Comparison of ENCODE assay signal across 9 mouse cellular contexts in the genomic region with DNA sequence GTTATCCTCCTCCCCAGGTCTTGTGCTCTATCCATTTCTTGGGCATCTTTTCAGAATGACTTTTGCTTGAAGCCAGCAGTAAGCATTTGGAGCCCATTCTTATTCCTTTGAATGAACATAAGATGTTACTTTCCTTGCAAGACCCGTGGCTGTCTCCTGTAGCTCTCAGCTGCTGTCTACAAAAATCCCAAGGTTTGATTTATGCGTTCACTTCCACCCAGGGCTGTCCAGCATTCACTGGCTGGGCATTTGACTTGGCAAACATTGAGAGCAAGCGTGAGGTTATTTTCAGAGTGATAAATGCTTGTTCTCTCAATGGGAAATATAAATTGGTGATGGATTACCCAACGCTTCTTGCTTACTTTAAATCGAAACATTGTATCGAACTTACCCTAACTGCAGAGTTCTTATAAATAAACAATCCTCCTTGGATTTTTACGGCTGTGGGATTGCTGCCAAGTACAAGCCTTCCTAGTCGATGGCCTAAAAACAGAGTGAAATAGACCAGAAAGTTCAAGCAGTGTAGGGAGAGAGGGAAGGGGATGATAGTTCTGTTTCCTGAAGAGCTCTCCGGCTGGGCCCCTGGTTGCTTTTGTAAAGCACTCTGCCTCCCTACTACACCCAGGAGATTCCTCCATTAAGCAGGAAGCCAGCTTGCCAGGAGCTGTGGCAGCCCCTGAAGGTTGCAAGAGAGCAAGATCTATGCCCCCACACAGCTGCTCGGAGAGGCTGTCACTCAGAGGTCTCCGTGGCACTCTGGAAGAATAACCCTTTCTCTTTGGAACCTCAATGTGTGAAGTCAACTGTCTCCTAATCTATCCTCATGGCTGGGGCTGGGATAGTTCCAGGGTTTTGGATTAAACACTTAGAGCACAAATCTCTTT.
DNase-seq lines count a peak whose midpoint lies in the region; ATAC-seq lines count a peak whose summit lies in the region.
"Had no signal": no experiment of that assay in that cellular context is flagged by ENCODE, and none has a peak within 500 bp of the region (broad histone marks: within the 10 kb centered on the region; RNA-seq: fewer than 3 reads in every experiment).

No protein-coding gene starts in this region.

- H3K27me3 ChIP-seq in heart, embryonic 10.5 days (ENCODE audit: insufficient read depth, poor library complexity, severe bottlenecking): no peaks in the 10 kb centered on the region
- no peaks in the 10 kb centered on the region for H3K27me3 ChIP-seq in forebrain, embryonic 13.5 days
- no peaks in the 10 kb centered on the region for H3K27me3 ChIP-seq in kidney, embryonic 14.5 days (ENCODE audit: control insufficient read depth, insufficient read depth, low read length)
- H3K27me3 ChIP-seq: megakaryocyte, embryonic 14.5 days had no signal

- peaks cover 5% of the 10 kb centered on the region for H3K4me1 ChIP-seq in heart, embryonic 10.5 days
- H3K4me1 ChIP-seq in forebrain, embryonic 13.5 days: peaks cover 17% of the 10 kb centered on the region
- peaks cover 15% of the 10 kb centered on the region for H3K4me1 ChIP-seq in kidney, embryonic 14.5 days (ENCODE audit: control insufficient read depth, insufficient read depth, low read length)

- intact Hi-C loops in heart, postnatal 36 days (cut with DNase I): no loop called here

- H3K36me3 ChIP-seq in heart, embryonic 10.5 days: no peaks in the 10 kb centered on the region
- no peaks in the 10 kb centered on the region for H3K36me3 ChIP-seq in forebrain, embryonic 13.5 days (ENCODE audit: poor library complexity, severe bottlenecking)
- no peaks in the 10 kb centered on the region for H3K36me3 ChIP-seq in kidney, embryonic 14.5 days (ENCODE audit: control insufficient read depth, insufficient read depth, low read length)

- H3K4me3 ChIP-seq in heart, embryonic 10.5 days: no peak overlapping the region
- no peak overlapping the region for H3K4me3 ChIP-seq in forebrain, embryonic 13.5 days
- H3K4me3 ChIP-seq in kidney, embryonic 14.5 days (ENCODE audit: low read length): no peak overlapping the region
- H3K4me3 ChIP-seq: megakaryocyte, embryonic 14.5 days had no signal

- H3K27ac ChIP-seq in heart, embryonic 10.5 days: no peak overlapping the region
- H3K27ac ChIP-seq in forebrain, embryonic 13.5 days: peak overlapping the region; percentile 48
- H3K27ac ChIP-seq in kidney, embryonic 14.5 days (ENCODE audit: low read depth, low read length): peak overlapping the region; percentile 59

- H3K9me3 ChIP-seq in heart, embryonic 10.5 days: no peaks in the 10 kb centered on the region
- H3K9me3 ChIP-seq in forebrain, embryonic 13.5 days (replicated peaks): no peaks in the 10 kb centered on the region
- H3K9me3 ChIP-seq in kidney, embryonic 14.5 days (ENCODE audit: control insufficient read depth, low read length): no peaks in the 10 kb centered on the region
- H3K9me3 ChIP-seq: megakaryocyte, embryonic 14.5 days had no signal

- WGBS in heart, embryonic 10.5 days: 61% methylated on average over 11 of the region's 11 CpGs
- 26% methylated on average over 11 of the region's 11 CpGs for whole genome bisulfite sequencing in forebrain, embryonic 13.5 days
- 20% methylated on average over 11 of the region's 11 CpGs for WGBS in kidney, embryonic 14.5 days

- H3K9ac ChIP-seq in forebrain, embryonic 13.5 days: no peak overlapping the region
- H3K9ac ChIP-seq in kidney, embryonic 14.5 days (ENCODE audit: low read depth, low read length): no peak overlapping the region

- peak; percentile 72 for ATAC-seq in forebrain, embryonic 13.5 days
- peak; percentile 79 for ATAC-seq in kidney, embryonic 14.5 days (ENCODE audit: low FRiP score, low TSS enrichment)
- no peak for ATAC-seq in CD4-positive, CD25-positive, alpha-beta regulatory T cell, adult 4 months

- DNase-seq in heart, embryonic 10.5 days (ENCODE audit: low spot score): peak; percentile 60
- no peak for DNase-seq in heart, postnatal 36 days
- DNase-seq in neural tube, embryonic 10.5 days (ENCODE audit: extremely low spot score, low spot score): peak; percentile 37
- no peak for DNase-seq in urinary bladder, adult 18-20 months (ENCODE audit: low spot score in 2 of 2)
- no peak for DNase-seq in heart, adult 8-10 months (ENCODE audit: low spot score)

- no peak overlapping the region for H3K4me2 ChIP-seq in forebrain, embryonic 13.5 days
- peak overlapping the region; percentile 11 for H3K4me2 ChIP-seq in kidney, embryonic 14.5 days (replicated peaks; ENCODE audit: low read depth, low read length)

Comparison
In these comparisons a context has a peak if more than half of its experiments do, and no peak if none do; other contexts are left out.
1. DNase-seq: peak in heart, embryonic 10.5 days (single experiment) and neural tube, embryonic 10.5 days (single experiment); none in heart, postnatal 36 days (0 of 2), urinary bladder, adult 18-20 months (0 of 2) and heart, adult 8-10 months (single experiment).